Mouse (Mus musculus): ENCODE results near the gene Atp5c1.

Atp5c1 gene

DNA sequence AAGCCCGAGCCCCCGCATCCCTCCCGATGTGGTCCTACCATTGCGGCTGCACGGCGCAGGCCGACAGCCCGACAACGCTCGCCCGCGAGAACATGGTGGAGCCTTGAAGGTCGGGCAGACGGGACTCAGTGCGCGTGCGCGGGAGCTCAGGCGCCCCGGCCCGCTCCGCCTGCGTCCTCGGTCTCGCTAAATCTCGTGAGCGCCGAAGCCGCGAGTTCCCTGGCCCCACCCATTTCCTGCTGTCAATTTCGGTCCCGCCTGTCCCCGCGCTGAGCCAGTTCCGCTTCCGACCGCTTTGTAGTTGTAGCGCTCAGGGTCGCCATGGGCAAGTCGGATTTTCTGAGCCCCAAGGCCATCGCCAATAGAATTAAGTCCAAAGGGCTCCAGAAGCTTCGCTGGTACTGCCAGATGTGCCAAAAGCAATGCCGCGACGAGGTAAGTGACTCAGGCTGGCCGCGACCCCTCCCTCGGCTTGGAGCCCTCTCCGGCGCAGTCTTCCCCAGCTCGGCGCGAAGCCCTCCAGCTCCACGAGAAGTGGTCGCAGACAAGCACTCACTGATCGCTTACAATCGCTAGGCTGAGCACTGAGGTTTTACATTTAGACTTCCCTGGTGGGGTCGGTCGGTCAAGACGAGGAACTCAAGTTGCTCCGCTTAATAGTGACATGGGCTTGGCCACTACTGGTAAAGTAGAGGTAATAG lies at the start of gene Atp5c1, which contains the start of gene Kin:
Gene Atp5c1 (minus strand): TSS at position 201 of the 701 bp plus-strand sequence.
Gene Kin (plus strand): TSS at position 284 of the 701 bp plus-strand sequence.
- DNase-seq (ENCODE audit: extremely low read depth, low read depth), result peak; percentile 87

DNA sequence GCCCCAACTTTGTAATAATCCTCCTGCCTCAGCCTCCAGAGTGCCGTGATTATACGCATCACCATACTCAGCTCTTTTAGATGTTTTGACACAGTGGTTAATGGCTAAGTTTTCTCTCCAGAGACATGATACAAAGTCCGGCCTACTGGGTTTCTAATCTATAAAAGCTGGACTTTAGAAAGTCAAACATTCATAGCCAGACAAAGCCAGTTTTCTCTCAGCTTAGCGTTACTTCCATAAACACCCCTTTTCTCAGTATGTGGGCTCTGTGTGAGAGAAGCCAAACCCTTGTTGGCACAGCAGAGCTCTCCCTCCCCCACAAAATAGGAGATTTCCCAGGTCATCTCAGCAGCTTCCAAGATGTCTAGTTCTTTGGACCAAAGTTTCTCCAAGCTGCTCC lies 48.3 kb upstream of the Atp5c1 start:
- DNase-seq (ENCODE audit: extremely low read depth, low read depth), result no peak

DNA sequence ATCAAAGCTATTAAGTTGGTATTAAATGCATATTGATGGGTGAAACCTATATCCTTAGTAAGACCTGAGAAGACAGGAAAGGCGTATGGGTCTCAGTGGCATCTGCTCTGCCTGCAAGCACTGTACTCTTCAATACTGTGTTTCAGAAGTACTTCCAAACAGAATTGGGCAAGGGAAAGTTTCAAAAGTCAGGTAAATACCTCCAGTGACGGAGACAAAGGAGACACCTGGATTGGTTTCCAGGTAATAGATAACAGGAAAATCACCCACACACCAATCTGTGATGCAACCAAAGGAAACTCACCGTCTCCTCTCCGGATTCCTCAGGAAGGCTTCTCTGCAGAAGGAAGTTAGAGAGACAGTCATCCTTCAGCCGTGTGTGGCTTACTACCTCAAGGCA lies 47.2 kb upstream of the Atp5c1 start:
- no peak for DNase-seq (ENCODE audit: extremely low read depth, low read depth)

DNA sequence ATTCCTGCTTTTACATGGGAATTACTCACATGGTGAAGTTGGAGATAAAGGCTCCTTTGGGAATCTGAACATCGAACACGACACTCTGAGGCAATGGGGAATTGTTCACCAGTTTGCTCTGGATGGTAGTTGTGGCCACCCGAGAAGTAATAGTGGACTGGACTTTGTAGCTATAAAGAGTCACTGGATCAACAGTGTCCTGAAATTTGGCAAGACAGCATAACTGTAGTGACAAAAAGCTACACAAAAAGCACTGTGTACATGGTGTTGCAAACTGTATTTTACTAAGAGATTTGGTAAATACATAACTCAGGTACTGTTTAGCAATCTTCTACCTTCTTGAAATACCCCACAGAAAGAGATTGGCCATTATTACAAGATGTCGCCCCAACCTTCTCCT lies 45.8 kb upstream of the Atp5c1 start:
- DNase-seq (ENCODE audit: extremely low read depth, low read depth), result no peak

DNA sequence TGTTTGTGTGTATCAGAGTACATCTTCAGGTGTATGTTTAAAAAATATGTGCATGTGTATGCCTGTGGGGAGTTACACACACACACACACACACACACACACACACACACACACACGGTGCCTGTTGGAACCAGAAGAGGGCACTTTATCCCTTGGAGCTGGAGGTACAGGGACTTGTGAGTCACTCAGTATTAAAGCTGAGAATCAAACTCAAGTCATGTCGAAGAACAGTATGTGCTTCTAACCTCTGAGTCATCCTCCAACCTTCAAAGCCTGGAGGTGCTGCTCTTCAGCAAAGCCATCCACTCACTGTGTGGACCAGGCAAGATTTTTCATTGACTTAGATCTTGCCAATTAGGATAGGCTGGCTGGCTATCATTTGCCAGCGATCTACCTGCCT lies 41.5 kb upstream of the Atp5c1 start:
- no peak for DNase-seq (ENCODE audit: extremely low read depth, low read depth)

DNA sequence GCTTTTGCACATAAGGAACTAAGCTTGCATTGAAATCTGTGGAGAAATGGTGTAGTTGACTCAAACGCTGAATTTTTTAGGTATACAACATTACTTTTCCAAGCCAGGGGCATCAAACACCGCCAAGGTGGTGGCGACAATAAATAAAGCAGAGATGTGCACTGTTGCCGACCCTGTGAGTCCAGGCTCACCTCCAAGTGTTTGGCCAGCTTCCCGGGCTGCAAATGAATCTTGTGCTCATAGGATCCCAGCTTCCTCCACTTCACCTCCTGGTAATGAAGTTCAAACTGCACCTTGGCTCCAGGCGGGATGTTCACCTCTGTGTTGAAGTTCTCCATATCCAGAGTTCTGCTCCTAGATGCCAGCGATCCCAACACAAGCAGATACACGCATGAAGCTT lies 39.0 kb upstream of the Atp5c1 start:
- no peak for DNase-seq (ENCODE audit: extremely low read depth, low read depth)

DNA sequence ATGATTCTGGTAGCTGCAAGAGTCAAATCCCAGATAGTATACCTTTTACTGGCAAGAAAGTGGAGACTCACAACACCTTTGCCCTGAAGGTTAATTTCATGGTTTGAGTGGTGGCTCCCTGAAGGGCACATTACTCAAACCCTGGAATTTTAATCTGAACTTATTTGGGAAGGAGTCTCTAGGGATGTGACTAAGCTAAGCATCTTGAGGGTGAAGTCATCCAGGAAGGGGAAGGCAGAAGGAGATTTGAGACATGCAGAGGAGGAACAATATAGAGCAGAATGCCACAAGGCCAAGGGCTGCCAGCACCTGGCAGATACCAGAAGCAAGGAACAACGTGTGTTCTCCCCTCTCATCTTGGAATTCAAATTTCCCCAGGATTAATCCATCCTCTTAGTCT lies 38.4 kb upstream of the Atp5c1 start:
- no peak for DNase-seq (ENCODE audit: extremely low read depth, low read depth)

DNA sequence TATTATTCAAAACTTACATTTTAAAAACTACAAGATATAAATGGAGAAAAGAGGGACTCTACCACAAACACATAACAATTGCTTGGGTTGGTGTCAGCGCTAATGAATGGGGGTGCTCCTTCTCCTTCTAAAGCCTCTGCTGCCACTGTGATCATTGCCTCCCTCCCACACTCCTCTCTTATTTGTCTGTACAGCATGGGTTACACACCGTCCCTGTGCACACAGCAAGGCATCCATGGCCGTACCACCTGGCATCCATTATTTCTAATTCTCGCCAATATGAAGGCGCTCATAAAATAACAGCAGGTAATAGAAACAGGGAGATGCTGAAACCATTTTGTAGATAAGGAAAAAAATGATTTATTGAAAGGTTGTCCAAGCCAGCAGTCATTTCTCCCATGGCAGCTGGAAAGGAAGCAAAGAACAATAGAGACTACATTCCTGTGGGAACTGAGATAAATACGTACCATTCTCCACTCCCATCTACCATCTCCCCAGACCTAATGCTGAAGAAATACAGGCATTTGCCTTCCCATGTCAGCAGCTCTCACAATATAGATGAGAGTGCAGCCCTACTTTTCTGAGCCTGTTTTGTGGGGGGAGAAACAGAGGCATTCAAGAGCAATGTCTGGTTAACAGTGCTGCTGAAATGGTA lies 28.4 kb upstream of the Atp5c1 start:
- no peak for DNase-seq (ENCODE audit: extremely low read depth, low read depth)

DNA sequence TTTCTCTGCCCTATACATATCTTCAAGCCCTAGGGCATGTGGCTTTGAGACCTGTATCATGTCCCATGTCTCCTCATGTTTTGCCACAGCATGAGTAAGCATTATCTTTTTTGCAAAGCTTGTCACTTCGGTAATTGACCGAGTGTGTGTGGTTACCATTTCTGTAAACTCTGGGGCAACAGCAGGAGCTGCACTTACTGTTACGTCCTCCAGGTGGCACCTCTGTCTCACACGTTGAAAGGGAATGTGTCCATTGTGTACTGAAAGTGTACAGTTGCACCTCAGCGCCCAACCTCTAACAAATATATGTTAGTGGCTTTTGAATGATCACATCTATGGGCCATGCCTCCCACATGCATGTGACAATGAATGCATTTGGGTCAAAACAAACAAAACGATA lies 20.9 kb upstream of the Atp5c1 start:
- DNase-seq (ENCODE audit: extremely low read depth, low read depth), result no peak

DNA sequence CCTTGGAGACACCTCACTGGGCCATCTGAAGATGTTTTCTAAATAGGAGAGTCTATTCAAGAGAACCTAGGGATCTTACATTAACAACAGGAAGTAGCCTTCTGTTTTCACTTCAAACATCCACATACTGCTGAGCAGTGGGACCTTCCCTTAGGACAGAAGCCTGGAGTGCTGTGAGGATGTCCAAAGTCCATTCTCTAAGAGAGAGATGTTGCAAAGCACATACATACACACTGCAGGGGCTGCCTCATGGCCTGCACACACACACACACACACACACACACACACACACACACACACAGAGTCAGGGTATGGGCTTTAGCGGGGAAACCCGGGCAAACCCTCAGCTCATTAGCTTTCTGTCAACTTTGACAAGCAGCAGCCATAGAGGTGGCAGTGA lies 20.2 kb upstream of the Atp5c1 start:
- no peak for DNase-seq (ENCODE audit: extremely low read depth, low read depth)

DNA sequence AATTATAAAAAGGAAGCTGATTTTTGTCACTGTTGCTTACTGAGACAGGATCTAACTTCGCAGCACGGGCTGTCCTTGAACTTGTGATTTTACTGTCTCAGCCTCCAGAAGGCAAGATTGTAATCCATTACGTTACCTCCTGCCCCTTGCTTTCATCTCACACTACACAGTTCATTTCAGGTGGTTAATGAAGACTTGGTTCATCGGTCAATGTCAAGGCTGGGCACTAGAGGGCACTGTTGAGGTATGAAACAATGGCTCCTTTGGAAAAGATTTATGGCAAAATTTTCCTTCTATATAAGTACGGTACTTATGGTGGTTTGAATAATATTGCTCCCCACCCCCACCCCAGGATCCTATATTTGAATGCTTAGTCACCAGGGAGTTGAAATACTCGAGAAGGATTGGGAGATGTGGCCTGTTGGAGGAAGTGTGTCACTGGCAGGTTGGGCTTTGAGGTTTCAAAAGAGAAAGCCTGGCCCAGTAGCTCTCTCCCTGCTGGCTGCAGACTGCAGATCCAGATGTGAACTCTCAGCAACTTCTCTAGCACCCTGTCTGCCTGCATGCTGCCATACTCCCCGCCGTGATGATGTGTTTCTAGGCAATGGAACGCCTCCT lies 18.4 kb upstream of the Atp5c1 start:
- no peak for DNase-seq (ENCODE audit: extremely low read depth, low read depth)

DNA sequence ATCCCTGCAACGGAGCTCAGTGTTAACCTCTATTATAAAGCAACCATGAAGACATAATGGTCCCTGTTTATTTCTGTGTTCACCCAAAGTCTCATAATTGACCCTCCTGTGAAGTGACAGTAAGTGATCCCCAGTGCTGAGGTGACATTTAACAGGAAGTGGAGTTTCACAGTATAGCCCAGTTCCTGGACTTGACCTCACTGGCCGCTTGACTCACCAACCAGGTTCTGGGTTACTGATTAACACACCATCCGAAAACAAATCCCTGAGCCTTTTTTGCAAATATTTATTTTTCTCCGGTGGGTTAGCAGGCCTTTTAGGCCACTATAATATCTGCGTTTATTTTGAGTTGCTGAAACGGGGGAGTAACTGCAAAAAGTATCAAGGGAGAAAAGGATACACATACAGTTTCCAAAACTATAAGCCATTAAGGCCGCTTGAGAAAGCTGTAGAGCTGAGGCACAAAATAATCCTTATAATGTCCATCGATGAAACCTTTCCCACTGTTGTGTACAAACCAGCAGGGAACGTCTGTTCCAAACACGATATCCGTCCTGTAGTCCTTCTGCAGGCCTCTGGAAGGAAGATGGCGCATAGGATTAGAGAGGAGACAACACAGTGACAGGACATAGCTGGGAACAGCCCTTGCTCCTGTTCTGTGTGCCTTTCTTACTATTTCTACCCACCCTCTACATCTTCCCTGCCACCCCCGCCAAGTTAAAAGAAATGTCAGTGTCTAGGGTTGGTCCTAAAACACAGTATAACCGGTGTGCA lies 14.2 kb upstream of the Atp5c1 start:
- no peak for DNase-seq (ENCODE audit: extremely low read depth, low read depth)

DNA sequence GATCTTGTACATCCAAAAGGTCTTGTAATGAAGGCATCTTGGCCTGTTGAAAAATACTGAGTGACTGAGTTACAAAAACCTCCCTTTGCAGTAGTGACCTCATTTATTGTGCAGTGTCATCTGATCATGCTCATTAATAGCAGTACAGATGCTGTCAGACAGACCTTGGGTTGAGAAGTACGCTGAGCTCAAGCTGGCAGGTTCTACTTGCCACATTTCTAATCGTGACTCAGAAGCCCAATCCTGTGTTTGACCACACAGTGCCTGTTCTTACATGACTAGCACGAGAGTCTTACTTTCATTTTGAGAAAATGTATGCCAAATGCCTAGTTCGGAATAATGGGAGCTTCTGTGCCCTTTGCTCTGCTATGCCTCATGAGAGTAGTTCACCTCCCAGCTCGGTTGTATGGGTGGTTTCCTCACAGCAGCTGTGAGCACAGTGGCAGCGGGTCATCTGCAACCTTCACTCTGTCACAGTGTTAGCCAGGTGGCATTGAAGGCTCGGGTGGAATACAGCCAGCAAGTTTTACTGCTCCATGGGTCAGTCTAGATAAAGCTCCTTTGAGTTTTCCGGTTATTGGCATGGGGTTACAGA lies 7.0 kb upstream of the Atp5c1 start:
- no peak for DNase-seq (ENCODE audit: extremely low read depth, low read depth)

DNA sequence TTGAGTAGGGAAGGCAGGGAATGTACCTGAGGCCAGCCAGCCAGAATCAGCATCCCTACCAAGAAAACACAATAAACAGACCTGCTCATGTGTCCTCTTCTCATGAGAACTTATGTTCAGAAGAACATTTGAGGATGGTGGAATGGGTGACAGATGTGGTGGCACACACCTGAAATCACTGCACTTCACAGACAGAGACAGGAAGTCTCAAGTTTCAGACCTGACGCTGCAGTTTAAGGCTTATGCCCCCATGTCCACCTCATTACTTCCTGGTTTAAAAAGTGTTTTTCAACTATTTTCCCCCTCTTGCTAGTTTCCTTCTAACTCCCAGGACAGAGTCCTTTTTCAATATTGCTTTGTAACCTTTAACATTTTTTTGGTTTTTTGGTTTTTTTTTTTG lies 2.4 kb upstream of the Atp5c1 start:
- no peak for DNase-seq (ENCODE audit: extremely low read depth, low read depth)

DNA sequence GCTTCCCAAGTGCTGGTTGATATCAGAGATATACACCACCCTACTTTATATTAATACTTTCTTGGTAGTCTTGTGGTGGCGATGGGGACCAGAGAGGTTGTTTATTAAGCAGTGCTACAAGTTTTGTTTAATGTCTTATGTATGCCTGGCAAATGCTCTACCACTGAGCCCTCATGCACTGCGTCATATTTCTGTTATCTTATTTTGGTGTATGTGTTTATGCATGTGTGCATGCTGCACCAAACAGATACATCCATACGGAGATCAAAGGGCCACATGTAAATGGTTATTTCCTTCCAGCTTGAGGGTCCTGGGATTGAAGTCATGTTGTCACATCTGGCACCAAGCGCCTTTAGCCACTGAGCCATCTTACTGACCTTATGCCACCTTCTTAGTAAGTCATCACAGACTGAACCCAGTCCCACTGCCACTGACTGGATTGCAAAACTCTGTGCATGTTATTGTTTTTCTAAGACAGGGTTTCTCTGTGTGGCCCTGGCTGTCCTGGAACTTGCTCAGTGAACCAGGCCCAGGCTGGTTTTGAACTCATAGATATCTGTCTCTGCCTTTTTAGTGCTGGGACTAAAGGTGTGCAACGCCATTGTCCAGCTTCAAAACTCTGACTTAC lies 1.3 kb upstream of the Atp5c1 start:
- no peak for DNase-seq (ENCODE audit: extremely low read depth, low read depth)

DNA sequence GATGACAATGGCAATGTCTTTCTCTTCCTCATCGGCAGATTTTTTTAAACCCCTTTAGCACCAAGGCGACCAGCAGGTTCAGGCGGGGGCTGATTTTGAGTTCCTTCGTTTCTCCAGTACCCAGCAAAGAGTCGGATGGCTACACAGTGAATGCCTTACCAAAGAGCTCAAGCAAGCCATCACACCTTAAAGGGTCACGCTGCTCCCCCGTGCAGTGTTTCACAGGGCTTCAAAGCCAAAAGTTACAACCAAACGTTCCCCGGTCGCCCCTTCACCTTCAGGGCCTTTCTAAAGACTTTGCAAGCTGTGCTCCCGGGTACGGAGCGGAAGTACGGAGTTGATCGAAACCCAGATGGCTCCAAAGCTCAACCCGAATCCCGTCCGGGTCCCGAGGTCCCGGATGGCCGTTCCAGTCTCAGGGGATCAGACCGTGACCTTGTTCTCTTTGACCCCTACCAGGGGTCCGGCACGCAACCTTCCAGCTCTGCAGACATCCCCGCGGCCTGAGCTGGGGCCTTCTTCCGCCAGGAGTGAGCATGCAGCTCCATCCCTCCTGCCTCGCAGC lies 483 bp downstream of the Atp5c1 start:
- no peak for DNase-seq (ENCODE audit: extremely low read depth, low read depth)

DNA sequence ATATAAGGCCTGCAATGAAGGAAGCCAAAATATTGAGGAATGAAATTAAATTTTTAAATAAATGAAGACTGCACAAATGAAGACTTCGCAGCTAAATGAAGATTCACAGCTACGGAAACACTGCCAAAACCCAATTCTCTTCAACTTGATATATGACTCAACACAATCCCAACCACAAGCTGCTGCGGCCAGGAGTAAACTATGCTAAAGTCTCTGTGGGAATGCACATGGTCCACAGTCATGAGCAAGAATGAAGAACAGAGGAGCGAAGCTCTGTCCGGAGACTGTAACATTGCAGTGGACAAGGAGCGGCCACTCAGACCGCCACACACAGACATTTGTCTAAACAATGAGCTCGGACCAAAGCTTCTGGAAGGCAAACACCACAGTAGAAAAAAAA lies 3.6 kb downstream of the Atp5c1 start:
- no peak for DNase-seq (ENCODE audit: extremely low read depth, low read depth)

DNA sequence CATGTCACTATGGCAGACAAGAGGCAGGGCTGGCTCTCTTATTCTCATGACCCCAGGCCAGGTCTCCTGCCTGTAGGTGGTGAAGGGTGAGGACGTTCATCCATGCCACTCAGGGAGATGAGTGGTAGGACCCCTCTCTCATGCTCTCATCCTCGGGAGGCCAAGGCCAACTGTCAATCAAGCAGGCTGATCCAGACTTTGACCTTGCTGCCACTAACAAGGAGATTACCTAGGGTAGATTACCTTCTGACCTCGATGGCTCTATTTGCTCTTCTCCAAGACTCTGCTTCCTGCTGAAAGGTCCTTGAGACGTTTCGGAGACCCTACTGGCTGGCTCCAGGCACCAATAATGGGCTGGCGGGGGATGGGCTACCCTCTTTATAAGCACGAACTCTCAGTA lies 5.8 kb downstream of the Atp5c1 start:
- DNase-seq (ENCODE audit: extremely low read depth, low read depth), result no peak

DNA sequence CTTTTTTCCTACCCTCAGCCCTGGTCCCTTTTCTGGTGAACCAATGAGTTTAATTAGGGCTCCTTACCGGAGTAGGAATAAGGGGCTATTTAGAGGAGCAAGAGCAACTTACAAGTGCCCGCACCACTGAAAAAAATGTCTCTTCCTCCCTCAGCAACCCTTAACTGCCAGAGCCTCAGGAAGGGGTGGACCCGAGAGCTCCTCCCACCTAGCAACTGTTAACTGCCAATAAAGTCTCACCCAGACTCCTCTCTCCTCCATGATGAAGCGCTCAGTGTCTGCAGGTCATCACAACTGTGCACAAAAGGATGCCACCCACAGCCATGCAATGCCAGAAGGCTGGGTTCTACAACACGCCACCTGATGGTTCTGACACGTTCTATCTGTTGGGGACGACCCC lies 8.6 kb downstream of the Atp5c1 start:
- no peak for DNase-seq (ENCODE audit: extremely low read depth, low read depth)

DNA sequence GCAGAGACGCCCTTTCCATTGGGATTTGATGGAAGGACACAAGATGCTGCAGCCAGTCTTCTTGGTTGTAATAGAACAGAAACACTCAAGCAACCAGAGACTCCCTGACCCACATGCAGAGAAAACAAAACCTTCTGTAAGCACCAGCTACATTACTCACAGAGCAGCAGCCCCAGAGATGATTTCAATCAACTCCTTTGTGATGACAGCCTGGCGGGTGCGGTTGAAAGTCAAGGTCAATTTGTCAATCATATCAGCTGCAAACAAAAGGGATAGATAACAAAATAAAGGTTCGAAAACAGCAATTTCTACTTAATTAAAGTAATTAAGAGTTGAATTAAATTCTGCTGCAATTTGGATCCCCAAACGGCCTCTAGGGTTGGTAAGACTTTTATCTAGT lies 21.5 kb downstream of the Atp5c1 start:
- DNase-seq (ENCODE audit: extremely low read depth, low read depth), result no peak

DNA sequence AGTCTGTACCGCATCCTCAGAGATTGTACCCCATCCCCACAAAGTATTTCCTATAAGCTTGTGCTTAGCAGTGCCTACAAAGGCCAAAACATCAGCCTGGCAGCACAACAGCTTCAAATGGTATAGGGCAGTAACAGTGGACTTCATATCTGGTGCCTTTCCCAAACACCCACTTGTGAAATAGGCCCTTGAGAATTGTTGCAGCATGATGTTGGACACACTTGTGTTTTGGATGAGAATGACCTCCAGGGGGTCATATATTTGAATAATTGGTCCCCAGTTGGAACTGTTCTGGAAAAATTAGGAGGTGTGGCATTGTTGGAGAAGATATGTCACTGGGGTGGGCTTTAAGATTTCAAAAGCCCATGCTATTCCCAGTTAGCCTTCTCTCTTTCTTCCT lies 28.3 kb downstream of the Atp5c1 start:
- no peak for DNase-seq (ENCODE audit: extremely low read depth, low read depth)

All from MEL-GATA-1-ER (cell line).